Mouse (Mus musculus) cerebellum, adult 9-11 months (tissue): ENCODE measurements around the gene Ugt1a6a.
"Not testable (repeated sequence)": the region's sequence is repeated elsewhere in the genome, so short reads cannot be mapped to it uniquely, and the experiment has no call there.

Experiments
- DNase-seq: peaks from one replicate; pipeline ENCODE4 v3.0.0; 2022

Ugt1a6a gene

GRCm38 (mm10) chr1:88134457-88135011 is at the start of gene Ugt1a6a:
Ugt1a6a (plus strand) TSS chr1:88134809.
- DNase-seq, result not testable (repeated sequence)

GRCm38 (mm10) chr1:88086125-88086524 is 48.5 kb upstream of the Ugt1a6a start:
- no peak for DNase-seq

GRCm38 (mm10) chr1:88087513-88087912 is 47.1 kb upstream of the Ugt1a6a start, which contains the start of gene Ugt1a8:
Ugt1a8 (plus strand) TSS chr1:88087813.
- DNase-seq, result no peak

- DNase-seq, result no peak
Measured at GRCm38 (mm10) chr1:88092341-88092740, 42.3 kb upstream of the Ugt1a6a start.

- not testable (repeated sequence) for DNase-seq
Measured at GRCm38 (mm10) chr1:88094270-88094676, 40.3 kb upstream of the Ugt1a6a start.

GRCm38 (mm10) chr1:88094941-88095492 is 39.6 kb upstream of the Ugt1a6a start, which contains the start of gene Ugt1a7c:
Ugt1a7c (plus strand) TSS chr1:88095062.
- DNase-seq, result no peak

GRCm38 (mm10) chr1:88098546-88098945 is 36.1 kb upstream of the Ugt1a6a start:
- not testable (repeated sequence) for DNase-seq

- DNase-seq, result not testable (repeated sequence)
Measured at GRCm38 (mm10) chr1:88099691-88100090, 34.9 kb upstream of the Ugt1a6a start.

GRCm38 (mm10) chr1:88103019-88103418 is 31.6 kb upstream of the Ugt1a6a start, which contains the start of gene Ugt1a6b:
Ugt1a6b (plus strand) TSS chr1:88103252.
- DNase-seq, result not testable (repeated sequence)

- not testable (repeated sequence) for DNase-seq
Measured at GRCm38 (mm10) chr1:88103697-88104468, 30.7 kb upstream of the Ugt1a6a start.

- no peak for DNase-seq
Measured at GRCm38 (mm10) chr1:88104667-88105430, 29.8 kb upstream of the Ugt1a6a start.

- DNase-seq, result no peak
Measured at GRCm38 (mm10) chr1:88105656-88106055, 29.0 kb upstream of the Ugt1a6a start.

GRCm38 (mm10) chr1:88109027-88109557 is 25.5 kb upstream of the Ugt1a6a start:
- not testable (repeated sequence) for DNase-seq

GRCm38 (mm10) chr1:88109604-88110003 is 25.0 kb upstream of the Ugt1a6a start:
- not testable (repeated sequence) for DNase-seq

- DNase-seq, result not testable (repeated sequence)
Measured at GRCm38 (mm10) chr1:88112769-88113168, 21.8 kb upstream of the Ugt1a6a start.

- not testable (repeated sequence) for DNase-seq
Measured at GRCm38 (mm10) chr1:88120550-88120949, 14.1 kb upstream of the Ugt1a6a start.

- DNase-seq, result not testable (repeated sequence)
Measured at GRCm38 (mm10) chr1:88121521-88121920, 13.1 kb upstream of the Ugt1a6a start.

GRCm38 (mm10) chr1:88125827-88126360 is 8.7 kb upstream of the Ugt1a6a start:
- not testable (repeated sequence) for DNase-seq

- not testable (repeated sequence) for DNase-seq
Measured at GRCm38 (mm10) chr1:88129091-88129490, 5.5 kb upstream of the Ugt1a6a start.

GRCm38 (mm10) chr1:88130223-88130622 is 4.4 kb upstream of the Ugt1a6a start:
- not testable (repeated sequence) for DNase-seq

GRCm38 (mm10) chr1:88133908-88134456 is 627 bp upstream of the Ugt1a6a start:
- DNase-seq, result no peak
